Mouse (Mus musculus) C2C12 (cell line): ENCODE data around the gene Fam222a. TPM values are rescaled to one million over a fixed set of nuclear protein-coding genes. Genes with fewer than 3 reads are reported as not detected.

Experiments
- H3K27me3 ChIP-seq: one replicate; pipeline ENCODE4 v1.6.1; 2011; ENCODE audit not compliant: control insufficient read depth, insufficient read depth, insufficient read length
- H3K36me3 ChIP-seq: one replicate; pipeline ENCODE4 v1.6.1; 2011; ENCODE audit not compliant: control insufficient read depth, insufficient read depth
- H3K4me3 ChIP-seq: one replicate; pipeline ENCODE4 v1.5.1; 2011; ENCODE audit warnings: mild to moderate bottlenecking, control low read depth; ENCODE audit not compliant: poor library complexity, insufficient read depth, severe bottlenecking
- H3K79me2 ChIP-seq: one replicate; pipeline ENCODE4 v1.6.1; 2011; ENCODE audit not compliant: control insufficient read depth, insufficient read depth
- H3K79me3 ChIP-seq: one replicate; pipeline ENCODE4 v1.6.1; 2011; ENCODE audit warnings: low read depth, control low read depth
- H3ac ChIP-seq: one replicate; pipeline ENCODE3; 2011; ENCODE audit warnings: low read depth; ENCODE audit not compliant: control insufficient read depth, insufficient read length
- CEBPB ChIP-seq: IDR thresholded peaks from one replicate; pipeline ENCODE4 v1.6.1; 2011; ENCODE audit warnings: low read depth, mild to moderate bottlenecking, control low read depth, moderate library complexity
- CTCF ChIP-seq: IDR thresholded peaks from one replicate; pipeline ENCODE4 v1.5.1; 2011; ENCODE audit not compliant: control insufficient read depth, insufficient read depth, insufficient read length
- FOSL1 ChIP-seq: IDR thresholded peaks from one replicate; pipeline ENCODE4 v1.8.0; 2011; ENCODE audit warnings: mild to moderate bottlenecking, low read length; ENCODE audit not compliant: poor library complexity, insufficient read depth, severe bottlenecking
- MAX ChIP-seq: IDR thresholded peaks from one replicate; pipeline ENCODE4 v1.6.1; 2011; ENCODE audit warnings: mild to moderate bottlenecking, control low read depth
- MYOD1 ChIP-seq: IDR thresholded peaks from one replicate; pipeline ENCODE4 v1.6.1; 2011; ENCODE audit warnings: low read depth; ENCODE audit not compliant: control insufficient read depth, insufficient read length
- MYOG ChIP-seq: IDR thresholded peaks from one replicate; pipeline ENCODE4 v1.6.1; 2011; ENCODE audit not compliant: control insufficient read depth, insufficient read length; ENCODE audit errors: extremely low read depth
- USF1 ChIP-seq: IDR thresholded peaks from one replicate; pipeline ENCODE4 v1.6.1; 2011; ENCODE audit warnings: low read depth, mild to moderate bottlenecking, control low read depth, moderate library complexity
- polyA plus RNA-seq: library from polyadenylated mRNA; unstranded; fragments of >200 nt; fragmentation: generic; extraction: Trizol; gene quantifications from one replicate; pipeline ENCODE4 v1.2.1, GENCODE M21; 2012; ENCODE audit warnings: missing spikeins

Fam222a gene
- polyA plus RNA-seq, 1 experiment, result 0.06 TPM

- TF ChIP-seq FOSL1, result no peak
- TF ChIP-seq USF1, result no peak
- TF ChIP-seq CTCF, result no peak
- no peak for TF ChIP-seq MYOD1
- no peak for TF ChIP-seq MAX
- TF ChIP-seq MYOG, result no peak
- TF ChIP-seq CEBPB, result no peak
- no peaks in the 10 kb centered on the region for H3K36me3 ChIP-seq
- H3ac ChIP-seq, result no peak overlapping the region
- no peaks in the 10 kb centered on the region for H3K79me2 ChIP-seq
- H3K27me3 ChIP-seq, result peaks cover 98% of the 10 kb centered on the region
- no peaks in the 10 kb centered on the region for H3K79me3 ChIP-seq
- no peak overlapping the region for H3K4me3 ChIP-seq
These were observed 7.2 kb downstream of the Fam222a start for GRCm38 (mm10) chr5:114575010-114575409.

GRCm38 (mm10) chr5:114575530-114575929 lies 7.7 kb downstream of the Fam222a start:
- TF ChIP-seq CTCF (no peak), MYOD1 (no peak), MAX (no peak), USF1 (no peak), FOSL1 (no peak), MYOG (no peak), CEBPB (no peak)
- H3K4me3 ChIP-seq, result no peak overlapping the region
- H3K79me2 ChIP-seq, result no peaks in the 10 kb centered on the region
- H3ac ChIP-seq, result no peak overlapping the region
- H3K36me3 ChIP-seq, result no peaks in the 10 kb centered on the region
- H3K27me3 ChIP-seq, result peaks cover 96% of the 10 kb centered on the region
- no peaks in the 10 kb centered on the region for H3K79me3 ChIP-seq

DNA sequence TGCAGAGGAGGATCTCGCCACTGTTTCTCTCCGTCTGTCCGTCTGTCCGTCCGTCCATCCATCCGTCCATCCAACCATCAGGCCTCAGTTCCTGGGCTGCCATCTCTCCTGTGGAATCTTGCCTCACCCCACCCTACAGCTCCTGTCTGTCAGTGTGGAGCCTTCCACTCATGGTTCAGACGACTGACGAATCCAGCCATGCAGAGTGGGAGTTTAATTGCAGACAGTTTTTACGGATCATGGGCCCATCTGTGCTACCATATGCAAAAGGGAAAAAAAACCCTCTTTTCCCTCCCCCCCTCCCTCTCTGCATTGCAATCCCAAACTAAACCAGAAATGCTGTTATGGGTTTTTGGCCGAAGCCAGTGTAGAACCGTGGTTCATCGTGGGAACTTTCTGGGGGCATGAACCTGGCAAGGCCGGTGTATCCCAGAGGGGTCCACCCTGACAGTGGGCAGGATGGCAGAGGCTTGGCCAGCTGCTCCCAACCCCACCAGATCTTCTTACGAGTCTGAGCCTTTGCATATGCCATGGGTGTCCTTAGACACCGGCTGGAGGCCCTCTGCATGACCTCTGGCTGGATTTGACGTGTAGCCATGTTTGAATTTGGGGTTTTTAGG lies 8.3 kb downstream of the Fam222a start:
- Histone ChIP-seq H3K36me3 (no peaks in the 10 kb centered on the region), H3K4me3 (no peak overlapping the region), H3K27me3 (peaks cover 94% of the 10 kb centered on the region), H3K79me2 (no peaks in the 10 kb centered on the region), H3ac (no peak overlapping the region), H3K79me3 (no peaks in the 10 kb centered on the region)
- TF ChIP-seq MAX, result no peak
- no peak for TF ChIP-seq MYOD1

GRCm38 (mm10) chr5:114578361-114578760 lies 10.5 kb downstream of the Fam222a start:
- peaks cover 91% of the 10 kb centered on the region for H3K27me3 ChIP-seq
- TF ChIP-seq FOSL1 (no peak), MYOG (no peak), CEBPB (no peak), MYOD1 (no peak), CTCF (no peak), USF1 (no peak), MAX (no peak)
- no peaks in the 10 kb centered on the region for H3K79me3 ChIP-seq
- no peaks in the 10 kb centered on the region for H3K36me3 ChIP-seq
- H3ac ChIP-seq, result no peak overlapping the region
- H3K4me3 ChIP-seq, result no peak overlapping the region
- no peaks in the 10 kb centered on the region for H3K79me2 ChIP-seq

GRCm38 (mm10) chr5:114579714-114580357 lies 12.0 kb downstream of the Fam222a start:
- Histone ChIP-seq H3K79me2 (no peaks in the 10 kb centered on the region), H3K79me3 (no peaks in the 10 kb centered on the region), H3K27me3 (peaks cover 91% of the 10 kb centered on the region), H3ac (no peak overlapping the region), H3K36me3 (no peaks in the 10 kb centered on the region), H3K4me3 (no peak overlapping the region)
- no peak for TF ChIP-seq CTCF

GRCm38 (mm10) chr5:114581486-114581885 lies 13.7 kb downstream of the Fam222a start:
- no peak overlapping the region for H3K4me3 ChIP-seq
- no peak for TF ChIP-seq CTCF
- H3K79me2 ChIP-seq, result no peaks in the 10 kb centered on the region
- H3K27me3 ChIP-seq, result peaks cover 91% of the 10 kb centered on the region
- no peak overlapping the region for H3ac ChIP-seq
- no peaks in the 10 kb centered on the region for H3K36me3 ChIP-seq
- no peaks in the 10 kb centered on the region for H3K79me3 ChIP-seq

DNA sequence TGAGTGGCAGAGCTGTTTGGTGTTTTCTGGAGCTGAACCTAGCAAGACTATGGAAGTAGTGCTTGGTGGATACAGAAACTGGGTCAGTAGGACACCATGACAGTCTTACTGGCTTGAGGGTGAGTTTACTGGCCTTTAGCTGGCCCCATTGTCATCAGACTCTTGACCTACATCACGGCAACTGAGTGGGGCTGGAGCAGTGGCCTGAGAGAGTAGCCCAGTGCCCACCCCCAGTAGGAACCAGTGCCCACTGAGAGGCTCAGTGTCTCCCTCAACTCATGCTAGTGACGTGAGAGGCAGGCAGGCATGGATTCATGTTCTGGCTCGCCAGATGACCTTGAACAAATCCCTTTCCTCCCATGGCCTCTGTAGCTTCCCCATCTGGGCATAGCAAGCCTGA lies 15.2 kb downstream of the Fam222a start:
- Histone ChIP-seq H3K27me3 (peaks cover 83% of the 10 kb centered on the region), H3K79me2 (no peaks in the 10 kb centered on the region), H3K36me3 (no peaks in the 10 kb centered on the region), H3ac (no peak overlapping the region), H3K79me3 (no peaks in the 10 kb centered on the region), H3K4me3 (no peak overlapping the region)
- TF ChIP-seq MAX, result no peak
- TF ChIP-seq FOSL1, result no peak
- no peak for TF ChIP-seq MYOG
- no peak for TF ChIP-seq CTCF
- no peak for TF ChIP-seq CEBPB
- TF ChIP-seq USF1, result no peak
- TF ChIP-seq MYOD1, result no peak
